Mouse (Mus musculus): ENCODE data around the gene Itga9.

DNA sequence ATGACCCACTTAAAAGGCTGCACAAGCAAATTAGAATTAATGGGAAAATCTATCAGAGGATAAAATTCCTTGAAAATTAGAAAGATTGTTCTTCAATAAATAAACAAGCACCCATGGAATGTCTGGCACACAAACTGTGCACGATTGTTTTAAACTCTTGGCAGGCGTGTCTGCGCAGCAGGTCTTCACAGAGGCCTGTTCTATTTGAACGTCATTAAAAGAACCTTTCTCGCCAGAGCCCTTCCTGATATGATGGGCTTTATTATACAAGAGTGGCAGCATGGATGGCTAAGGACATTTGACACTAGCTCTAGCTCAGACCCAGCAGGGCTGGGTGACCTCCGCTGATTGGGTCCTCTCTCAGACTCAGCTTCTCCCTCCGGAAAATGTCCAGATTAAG, 192.6 kb downstream of the Itga9 start:
- no peak for TF ChIP-seq EP300 (IDR thresholded peaks at IDR 0.05; ENCODE audit: low read depth)
- no peak for TF ChIP-seq CTCF (IDR thresholded peaks at IDR 0.05; ENCODE audit: low read depth)

Measured in heart, postnatal 0 days (tissue).